18 mouse cellular contexts compared by ENCODE assay signal in genomic region chr9:31926766-31927165, GRCm38 (mm10). TPM values are rescaled to one million over a fixed set of nuclear protein-coding genes. Genes with fewer than 3 reads are reported as not detected.
DNase-seq lines count a peak whose midpoint lies in the region; ATAC-seq and TF ChIP-seq lines count a peak whose summit lies in the region.
"Had no signal": no experiment of that assay in that cellular context is flagged by ENCODE, and none has a peak within 500 bp of the region (broad histone marks: within the 10 kb centered on the region; RNA-seq: fewer than 3 reads in every experiment).

No protein-coding gene starts in this region.

- no peak for TF ChIP-seq CTCF in liver, adult 2 months (IDR thresholded peaks at IDR 0.05; ENCODE audit: low read depth, low read length)
- TF ChIP-seq CTCF in brain, embryonic 14.5 days (IDR thresholded peaks at IDR 0.05; ENCODE audit: borderline replicate concordance, extremely low read depth, insufficient read depth, insufficient read length), result no peak

- DNase-seq in liver, adult 2 months (ENCODE audit: extremely low read depth, low read depth, low spot score), result peak; percentile 62
- DNase-seq in brain, embryonic 14.5 days (ENCODE audit: low read depth), result peak; percentile 70
- peak; percentile 76 for DNase-seq in kidney, adult 11 months
- DNase-seq in kidney, postnatal 10 days, result peak; percentile 66
- DNase-seq in adrenal gland, postnatal 10 days, result no peak
- no peak for DNase-seq in frontal cortex, postnatal 36 days (ENCODE audit: low spot score in 2 of 2)
- no peak for DNase-seq in left cerebral cortex, adult 11 months (ENCODE audit: low spot score)
- DNase-seq: cerebellum, adult 2 months; right cerebral cortex, postnatal 14 days; thymus, postnatal 4 days had no signal

- peaks cover 1% of the 10 kb centered on the region; the same call in 1 of the 2 replicates for H3K4me1 ChIP-seq in liver, adult 2 months (ENCODE audit: control insufficient read depth, insufficient read depth, low read length)
- no peaks in the 10 kb centered on the region for H3K4me1 ChIP-seq in liver, embryonic 12.5 days
- H3K4me1 ChIP-seq: liver, embryonic 15.5 days had no signal

- no peaks in the 10 kb centered on the region for H3K27me3 ChIP-seq in liver, adult 2 months (ENCODE audit: control insufficient read depth, insufficient read depth, low read length)
- peaks cover 1% of the 10 kb centered on the region; the same call in 1 of the 2 replicates for H3K27me3 ChIP-seq in liver, embryonic 12.5 days (replicated peaks)
- H3K27me3 ChIP-seq: liver, embryonic 15.5 days had no signal

- no peaks in the 10 kb centered on the region for H3K9me3 ChIP-seq in liver, embryonic 12.5 days (replicated peaks)
- H3K9me3 ChIP-seq: embryonic facial prominence, embryonic 13.5 days; liver, embryonic 15.5 days had no signal

- ATAC-seq in liver, embryonic 12.5 days, result no peak
- ATAC-seq: midbrain, embryonic 16.5 days had no signal

- 20% methylated on average over 3 of the region's 3 CpGs for WGBS in liver, adult 2 months
- WGBS in liver, embryonic 12.5 days (ENCODE audit: insufficient replicate concordance), result 77% methylated on average over 3 of the region's 3 CpGs

- H3K4me3 ChIP-seq in liver, adult 2 months (ENCODE audit: insufficient read depth, low read depth, low read length), result no peak overlapping the region
- no peak overlapping the region for H3K4me3 ChIP-seq in liver, embryonic 12.5 days
- H3K4me3 ChIP-seq: liver, embryonic 15.5 days had no signal

- H3K27ac ChIP-seq in liver, adult 2 months (replicated peaks; ENCODE audit: insufficient read depth, low read depth, low read length), result no peak overlapping the region
- no peak overlapping the region for H3K27ac ChIP-seq in liver, embryonic 12.5 days
- H3K27ac ChIP-seq: embryonic facial prominence, embryonic 13.5 days; hindbrain, embryonic 14.5 days; liver, embryonic 15.5 days had no signal

- H3K79me2 ChIP-seq in liver, adult 2 months (ENCODE audit: control insufficient read depth, insufficient read depth, low read length), result no peaks in the 10 kb centered on the region

- no peaks in the 10 kb centered on the region for H3K36me3 ChIP-seq in liver, adult 2 months (ENCODE audit: control insufficient read depth, insufficient read depth, low read length)
- no peaks in the 10 kb centered on the region for H3K36me3 ChIP-seq in liver, embryonic 12.5 days
- H3K36me3 ChIP-seq: embryonic facial prominence, embryonic 13.5 days; liver, embryonic 15.5 days had no signal

- H3K4me2 ChIP-seq in liver, embryonic 12.5 days, result no peak overlapping the region

- H3K9ac ChIP-seq in liver, adult 2 months (ENCODE audit: low read depth, low read length), result no peak overlapping the region
- H3K9ac ChIP-seq in liver, embryonic 12.5 days, result no peak overlapping the region
- H3K9ac ChIP-seq: hindbrain, embryonic 14.5 days; liver, embryonic 15.5 days had no signal

- TF ChIP-seq POLR2A in liver, adult 2 months (IDR thresholded peaks at IDR 0.05; ENCODE audit: extremely low read depth, insufficient read depth, low read length), result no peak
- no peak for TF ChIP-seq POLR2A in brain, embryonic 14.5 days (IDR thresholded peaks at IDR 0.05; ENCODE audit: borderline replicate concordance, extremely low read depth, insufficient read depth, insufficient read length, poor library complexity, severe bottlenecking)

RNA-seq across cellular contexts. Expression of gene Barx2, which starts 13.5 kb away (rescaled TPM):
- total RNA-seq in liver, adult 2 months (2014; rRNA removed), result 0.07 and 0.09 TPM in 2 replicates
- polyA plus RNA-seq in liver, adult 2 months (2012; rRNA removed), result not detected in 2 replicates
- polyA plus RNA-seq in liver, embryonic 12.5 days (2016; fragmentation: Nextera tagmentation; extraction: Ambion mirVana), result 0.06 TPM in 1 of 2 replicates, not detected in the other
- 0.42 and 0.55 TPM in 2 replicates for polyA plus RNA-seq in brain, embryonic 14.5 days (2012; rRNA removed)
- 1 to 10 TPM in 1 of 2 experiments, under 1 TPM in 1; 0.12 to 2.4 TPM for total RNA-seq in adrenal gland, postnatal 10 days (2021)
- total RNA-seq: common myeloid progenitor, adult 5-6 weeks had no signal
- polyA plus RNA-seq: C2C12; heart, embryonic 14.5 days; hindbrain, embryonic 14.5 days; liver, embryonic 15.5 days had no signal

Comparison
In these comparisons a context has a peak if more than half of its experiments do, and no peak if none do; other contexts are left out.
1. DNase-seq: peak in liver, adult 2 months (single experiment), brain, embryonic 14.5 days (single experiment), kidney, adult 11 months (single experiment) and kidney, postnatal 10 days (single experiment); none in adrenal gland, postnatal 10 days (single experiment), frontal cortex, postnatal 36 days (0 of 2) and left cerebral cortex, adult 11 months (single experiment).